Mouse (Mus musculus): ENCODE results near the gene Sgip1. TPM values are rescaled to one million over a fixed set of nuclear protein-coding genes. Genes with fewer than 3 reads are reported as not detected.

Sgip1 gene
- polyA plus RNA-seq, 1 experiment from 2014 or later, result 3.2 TPM

DNA sequence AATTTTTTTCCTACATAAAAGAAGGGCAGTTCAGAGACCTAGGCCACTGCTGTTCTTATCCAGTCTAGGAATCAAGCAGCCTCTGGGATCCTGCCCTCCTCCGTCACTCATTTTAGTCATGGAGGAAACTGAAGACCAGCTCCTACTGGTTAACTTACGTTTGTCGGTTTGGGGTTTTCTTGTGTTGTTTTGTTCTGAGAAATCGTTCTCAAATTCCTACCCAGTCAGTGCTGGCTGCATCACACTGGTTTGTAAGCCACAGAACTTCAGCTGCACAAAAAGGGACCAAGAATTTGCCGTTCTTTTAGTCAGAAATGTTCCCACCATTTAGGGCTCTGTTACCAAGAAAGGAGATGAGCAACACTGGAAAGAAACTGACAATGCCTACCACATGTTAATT is 248.3 kb downstream of the Sgip1 start:
- Histone ChIP-seq H3K4me2 (no peak overlapping the region), H3K27me3 (ENCODE audit: control insufficient read depth, insufficient read depth, low read length) (no peaks in the 10 kb centered on the region), H3K4me3 (ENCODE audit: low read depth, low read length) (no peak overlapping the region), H3K4me1 (ENCODE audit: control insufficient read depth, insufficient read depth, low read length) (no peaks in the 10 kb centered on the region), H3K9me3 (replicated peaks; ENCODE audit: control insufficient read depth, low read length) (no peaks in the 10 kb centered on the region), H3K9ac (ENCODE audit: low read depth, low read length) (no peak overlapping the region), H3K27ac (ENCODE audit: low read depth, low read length) (no peak overlapping the region), H3K36me3 (ENCODE audit: control insufficient read depth, insufficient read depth, low read length) (no peaks in the 10 kb centered on the region)
- ATAC-seq (replicated peaks; ENCODE audit: insufficient number of reproducible peaks, low FRiP score, low TSS enrichment), result no peak
- WGBS (ENCODE audit: insufficient replicate concordance), result 75% methylated on average over 5 of the region's 5 CpGs

DNA sequence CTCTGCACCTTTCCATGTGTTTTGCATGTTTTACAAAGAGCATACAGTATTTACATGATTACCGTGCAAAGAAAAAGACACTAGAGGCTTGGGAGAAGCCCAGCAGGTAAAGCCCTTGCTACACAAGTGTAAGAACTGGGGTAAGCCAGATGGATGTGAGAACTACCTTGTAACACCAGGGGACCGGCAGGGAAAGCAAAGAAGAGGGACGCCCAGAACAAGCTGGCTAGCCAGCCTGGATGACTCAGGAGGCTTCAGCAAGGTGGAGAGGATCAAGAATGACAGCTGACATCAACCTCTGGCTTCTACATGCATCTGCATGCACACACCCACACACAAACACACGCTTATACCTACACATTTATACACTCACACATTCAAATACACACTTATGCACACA is 248.9 kb downstream of the Sgip1 start:
- no peaks in the 10 kb centered on the region for H3K27me3 ChIP-seq (ENCODE audit: control insufficient read depth, insufficient read depth, low read length)
- H3K36me3 ChIP-seq (ENCODE audit: control insufficient read depth, insufficient read depth, low read length), result no peaks in the 10 kb centered on the region
- H3K27ac ChIP-seq (ENCODE audit: low read depth, low read length), result no peak overlapping the region
- no peak overlapping the region for H3K9ac ChIP-seq (ENCODE audit: low read depth, low read length)
- no peak overlapping the region for H3K4me2 ChIP-seq
- ATAC-seq (replicated peaks; ENCODE audit: insufficient number of reproducible peaks, low FRiP score, low TSS enrichment), result no peak
- no peaks in the 10 kb centered on the region for H3K9me3 ChIP-seq (replicated peaks; ENCODE audit: control insufficient read depth, low read length)
- H3K4me3 ChIP-seq (ENCODE audit: low read depth, low read length), result no peak overlapping the region
- 64% methylated on average over 4 of the region's 4 CpGs for WGBS (ENCODE audit: insufficient replicate concordance)
- H3K4me1 ChIP-seq (ENCODE audit: control insufficient read depth, insufficient read depth, low read length), result no peaks in the 10 kb centered on the region

DNA sequence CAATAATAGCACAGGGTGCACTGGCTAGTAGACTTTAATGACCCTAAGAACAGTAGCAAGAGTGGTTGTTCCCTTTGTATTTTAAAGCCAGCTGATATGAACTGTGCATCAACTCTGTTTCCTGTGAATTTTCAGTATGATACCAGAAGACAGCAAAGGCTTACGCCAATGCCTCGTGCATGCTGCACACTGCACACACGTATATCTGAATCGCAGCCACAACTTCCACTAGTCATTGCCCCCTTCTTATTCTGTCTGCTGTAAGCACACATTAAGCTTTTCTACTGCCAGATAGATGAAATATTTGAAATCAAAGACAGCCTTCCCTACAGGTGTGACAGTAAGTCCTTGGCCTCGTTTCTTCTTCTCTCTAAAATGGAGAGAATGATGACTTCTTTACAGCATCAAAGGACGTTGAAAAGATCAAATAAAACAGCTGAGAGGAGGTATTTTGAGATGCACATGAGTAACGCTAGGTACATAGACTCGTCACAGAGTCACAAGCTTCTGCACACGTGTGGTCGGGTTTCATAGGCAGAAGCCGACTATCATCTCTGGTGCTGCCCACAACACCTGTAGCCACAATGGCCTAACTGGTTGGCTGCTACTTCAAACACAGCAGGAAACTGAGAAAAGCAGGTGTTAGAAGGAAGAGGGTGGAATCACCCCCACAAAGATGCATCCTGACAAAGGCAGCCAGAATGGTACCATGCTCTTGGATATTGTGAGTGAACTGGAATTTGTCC is 249.7 kb downstream of the Sgip1 start:
- 82% methylated on average over 11 of the region's 11 CpGs for WGBS (ENCODE audit: insufficient replicate concordance)
- Histone ChIP-seq H3K4me1 (ENCODE audit: control insufficient read depth, insufficient read depth, low read length) (no peaks in the 10 kb centered on the region), H3K27ac (ENCODE audit: low read depth, low read length) (no peak overlapping the region), H3K4me2 (no peak overlapping the region), H3K9ac (ENCODE audit: low read depth, low read length) (no peak overlapping the region), H3K4me3 (ENCODE audit: low read depth, low read length) (no peak overlapping the region), H3K36me3 (ENCODE audit: control insufficient read depth, insufficient read depth, low read length) (no peaks in the 10 kb centered on the region), H3K27me3 (ENCODE audit: control insufficient read depth, insufficient read depth, low read length) (no peaks in the 10 kb centered on the region), H3K9me3 (replicated peaks; ENCODE audit: control insufficient read depth, low read length) (no peaks in the 10 kb centered on the region)
- ATAC-seq (replicated peaks; ENCODE audit: insufficient number of reproducible peaks, low FRiP score, low TSS enrichment), result no peak

DNA sequence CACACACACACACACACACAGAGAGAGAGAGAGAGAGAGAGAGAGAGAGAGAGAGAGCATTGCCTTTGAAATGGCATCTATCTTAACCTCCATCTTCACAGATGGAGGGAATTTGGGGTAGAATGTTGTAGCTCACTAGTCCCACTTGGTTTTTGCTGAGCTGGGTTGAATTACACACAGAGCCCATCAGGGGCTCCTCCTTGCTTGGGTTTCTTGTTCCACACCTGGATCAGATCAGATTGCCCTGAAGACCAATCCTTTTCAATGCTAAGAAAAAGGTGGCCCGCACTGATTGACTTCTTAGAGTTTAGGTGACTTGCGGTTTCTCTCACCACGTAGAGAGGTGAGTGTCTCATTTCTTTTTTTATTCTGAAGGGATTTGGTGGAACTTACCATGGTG is 250.6 kb downstream of the Sgip1 start:
- no peak for ATAC-seq (replicated peaks; ENCODE audit: insufficient number of reproducible peaks, low FRiP score, low TSS enrichment)

DNA sequence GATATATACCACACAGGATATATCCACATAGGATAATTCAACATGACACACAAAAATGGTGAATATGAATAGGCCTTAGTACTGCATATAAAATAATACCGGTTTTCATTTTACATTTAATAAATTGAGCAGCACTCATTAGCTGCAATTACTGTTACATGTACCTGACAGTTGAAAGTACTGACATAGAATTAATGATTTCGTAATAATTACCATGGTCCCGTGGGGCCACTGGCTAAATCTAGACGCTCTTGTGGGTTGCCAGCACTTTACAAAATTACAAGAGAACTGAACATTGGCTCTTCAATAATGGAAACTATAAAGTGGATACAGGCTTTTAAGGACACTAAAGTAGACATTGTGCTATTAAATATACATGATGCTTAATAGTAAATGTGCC is 263.6 kb downstream of the Sgip1 start:
- no peak for ATAC-seq (replicated peaks; ENCODE audit: insufficient number of reproducible peaks, low FRiP score, low TSS enrichment)
- 77% methylated on average over 4 of the region's 4 CpGs for WGBS (ENCODE audit: insufficient replicate concordance)
- no peak overlapping the region for H3K4me2 ChIP-seq
- no peak overlapping the region for H3K9ac ChIP-seq (ENCODE audit: low read depth, low read length)
- H3K27ac ChIP-seq (ENCODE audit: low read depth, low read length), result no peak overlapping the region
- no peaks in the 10 kb centered on the region for H3K27me3 ChIP-seq (ENCODE audit: control insufficient read depth, insufficient read depth, low read length)
- H3K4me3 ChIP-seq (ENCODE audit: low read depth, low read length), result no peak overlapping the region
- no peaks in the 10 kb centered on the region for H3K36me3 ChIP-seq (ENCODE audit: control insufficient read depth, insufficient read depth, low read length)
- no peaks in the 10 kb centered on the region for H3K9me3 ChIP-seq (replicated peaks; ENCODE audit: control insufficient read depth, low read length)
- H3K4me1 ChIP-seq (ENCODE audit: control insufficient read depth, insufficient read depth, low read length), result peaks cover 3% of the 10 kb centered on the region; the same call in 1 of the 2 replicates

More for the DNA sequence above, 250.6 kb downstream of the Sgip1 start:
- no peak overlapping the region for H3K4me2 ChIP-seq
- no peaks in the 10 kb centered on the region for H3K27me3 ChIP-seq (ENCODE audit: control insufficient read depth, insufficient read depth, low read length)
- H3K4me3 ChIP-seq (ENCODE audit: low read depth, low read length), result no peak overlapping the region
- H3K9ac ChIP-seq (ENCODE audit: low read depth, low read length), result no peak overlapping the region
- no peaks in the 10 kb centered on the region for H3K36me3 ChIP-seq (ENCODE audit: control insufficient read depth, insufficient read depth, low read length)
- H3K4me1 ChIP-seq (ENCODE audit: control insufficient read depth, insufficient read depth, low read length), result no peaks in the 10 kb centered on the region
- no peaks in the 10 kb centered on the region for H3K9me3 ChIP-seq (replicated peaks; ENCODE audit: control insufficient read depth, low read length)
- H3K27ac ChIP-seq (ENCODE audit: low read depth, low read length), result no peak overlapping the region
- 92% methylated on average over 3 of the region's 3 CpGs for WGBS (ENCODE audit: insufficient replicate concordance)

DNA sequence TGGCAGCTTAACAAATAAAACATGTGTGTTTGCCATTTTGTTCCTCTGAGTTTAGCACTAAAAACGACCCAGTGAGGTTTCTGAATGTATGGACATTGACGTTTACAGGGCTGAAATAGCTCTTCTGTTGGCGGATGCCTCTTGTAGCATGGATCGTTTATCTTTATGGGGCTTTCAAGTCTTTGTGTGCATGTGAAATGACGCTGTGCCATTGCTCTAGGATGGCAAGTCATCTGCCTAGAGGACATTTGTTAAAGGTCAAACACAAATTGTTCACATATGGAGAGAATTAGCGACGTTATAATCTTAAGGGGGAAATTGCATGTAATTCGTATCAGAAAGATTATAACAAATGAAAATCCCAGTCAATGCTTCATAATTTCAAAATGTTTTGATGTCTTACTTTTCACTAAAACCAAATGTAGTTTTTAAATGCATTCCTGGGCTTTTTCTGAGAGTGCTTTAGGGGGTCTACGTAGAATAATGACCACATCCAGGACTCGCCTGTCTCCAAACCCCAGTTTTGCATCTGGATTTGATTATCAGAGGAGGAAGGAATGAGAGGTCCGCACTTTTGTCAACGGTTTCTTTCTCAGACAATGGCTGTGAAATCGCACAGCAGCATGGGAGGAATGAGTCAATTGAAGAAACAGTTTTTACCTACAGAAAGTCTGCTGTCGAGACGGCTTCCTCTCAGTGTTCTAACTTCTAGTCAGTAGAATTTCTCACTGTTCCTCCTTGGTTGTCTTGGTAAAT is 264.3 kb downstream of the Sgip1 start:
- Histone ChIP-seq H3K4me2 (no peak overlapping the region), H3K27me3 (ENCODE audit: control insufficient read depth, insufficient read depth, low read length) (no peaks in the 10 kb centered on the region), H3K4me3 (ENCODE audit: low read depth, low read length) (no peak overlapping the region), H3K36me3 (ENCODE audit: control insufficient read depth, insufficient read depth, low read length) (no peaks in the 10 kb centered on the region), H3K27ac (ENCODE audit: low read depth, low read length) (no peak overlapping the region), H3K9ac (ENCODE audit: low read depth, low read length) (no peak overlapping the region), H3K9me3 (replicated peaks; ENCODE audit: control insufficient read depth, low read length) (no peaks in the 10 kb centered on the region), H3K4me1 (ENCODE audit: control insufficient read depth, insufficient read depth, low read length) (peaks cover 3% of the 10 kb centered on the region; the same call in 1 of the 2 replicates)
- WGBS (ENCODE audit: insufficient replicate concordance), result 57% methylated on average over 15 of the region's 15 CpGs
- no peak for ATAC-seq (replicated peaks; ENCODE audit: insufficient number of reproducible peaks, low FRiP score, low TSS enrichment)

DNA sequence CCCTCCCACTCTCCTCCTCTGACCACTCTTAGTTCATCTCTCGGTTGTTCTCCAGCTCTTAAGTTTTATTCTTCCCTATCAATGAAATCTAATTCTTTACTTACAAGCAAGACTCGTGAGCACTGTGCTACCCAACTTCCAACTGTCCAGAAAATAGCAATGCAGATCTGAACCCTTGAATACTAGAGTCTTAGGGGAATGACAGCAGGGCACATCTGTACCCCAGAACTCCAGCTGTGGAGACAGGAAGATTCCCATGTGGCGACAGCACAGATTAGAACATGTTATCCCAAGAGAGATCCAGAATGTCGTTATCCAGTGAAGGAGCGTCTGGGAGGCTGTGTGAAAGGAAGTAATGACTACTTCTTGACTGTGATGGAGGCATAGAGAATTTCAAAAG is 265.2 kb downstream of the Sgip1 start:
- H3K9me3 ChIP-seq (replicated peaks; ENCODE audit: control insufficient read depth, low read length), result no peaks in the 10 kb centered on the region
- peaks cover 3% of the 10 kb centered on the region; the same call in 1 of the 2 replicates for H3K4me1 ChIP-seq (ENCODE audit: control insufficient read depth, insufficient read depth, low read length)
- H3K4me2 ChIP-seq, result no peak overlapping the region
- ATAC-seq (replicated peaks; ENCODE audit: insufficient number of reproducible peaks, low FRiP score, low TSS enrichment), result no peak
- no peaks in the 10 kb centered on the region for H3K36me3 ChIP-seq (ENCODE audit: control insufficient read depth, insufficient read depth, low read length)
- no peak overlapping the region for H3K4me3 ChIP-seq (ENCODE audit: low read depth, low read length)
- H3K27ac ChIP-seq (ENCODE audit: low read depth, low read length), result no peak overlapping the region
- WGBS (ENCODE audit: insufficient replicate concordance), result 58% methylated on average over 5 of the region's 5 CpGs
- H3K27me3 ChIP-seq (ENCODE audit: control insufficient read depth, insufficient read depth, low read length), result no peaks in the 10 kb centered on the region
- no peak overlapping the region for H3K9ac ChIP-seq (ENCODE audit: low read depth, low read length)

DNA sequence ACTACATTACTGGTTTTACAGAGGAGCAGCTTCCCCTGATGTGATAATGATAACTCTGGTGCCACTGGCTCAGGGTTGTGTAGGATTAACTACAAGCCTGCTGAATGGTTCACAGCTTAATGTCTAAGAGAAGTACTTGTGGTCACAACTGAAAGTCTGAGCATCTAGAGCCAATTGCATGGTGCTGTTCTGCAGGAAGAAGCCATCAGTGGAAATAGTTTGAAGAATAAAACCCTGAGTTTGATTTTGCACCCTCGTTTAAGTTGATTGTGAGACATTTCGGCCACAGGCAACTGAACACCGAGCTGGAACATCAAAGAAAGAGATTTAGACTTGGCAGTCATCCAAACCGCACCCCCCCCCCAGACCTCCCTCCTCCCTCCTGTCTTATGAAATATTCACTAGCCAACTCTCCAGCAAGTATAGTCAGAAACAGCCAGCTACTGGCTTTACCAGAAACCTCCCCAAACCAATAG is 265.9 kb downstream of the Sgip1 start:
- WGBS (ENCODE audit: insufficient replicate concordance), result 34% methylated on average over 4 of the region's 4 CpGs
- H3K9me3 ChIP-seq (replicated peaks; ENCODE audit: control insufficient read depth, low read length), result no peaks in the 10 kb centered on the region

More for the DNA sequence above, 265.9 kb downstream of the Sgip1 start:
- Histone ChIP-seq H3K27ac (ENCODE audit: low read depth, low read length) (no peak overlapping the region), H3K4me3 (ENCODE audit: low read depth, low read length) (no peak overlapping the region), H3K4me1 (ENCODE audit: control insufficient read depth, insufficient read depth, low read length) (peaks cover 3% of the 10 kb centered on the region; the same call in 1 of the 2 replicates), H3K4me2 (no peak overlapping the region), H3K36me3 (ENCODE audit: control insufficient read depth, insufficient read depth, low read length) (no peaks in the 10 kb centered on the region), H3K27me3 (ENCODE audit: control insufficient read depth, insufficient read depth, low read length) (no peaks in the 10 kb centered on the region), H3K9ac (ENCODE audit: low read depth, low read length) (no peak overlapping the region)
- no peak for ATAC-seq (replicated peaks; ENCODE audit: insufficient number of reproducible peaks, low FRiP score, low TSS enrichment)

Data from heart, embryonic 11.5 days (tissue).